Mouse (Mus musculus): ENCODE data around the gene Uqcrc2. TPM values are rescaled to one million over a fixed set of nuclear protein-coding genes. Genes with fewer than 3 reads are reported as not detected.
A peak's percentile ranks its signal among the peaks of the same experiment; 100 is the strongest.

Uqcrc2 gene
- 20.7 and 21.4 TPM in 2 replicates for polyA plus RNA-seq (2012; rRNA removed)

DNA sequence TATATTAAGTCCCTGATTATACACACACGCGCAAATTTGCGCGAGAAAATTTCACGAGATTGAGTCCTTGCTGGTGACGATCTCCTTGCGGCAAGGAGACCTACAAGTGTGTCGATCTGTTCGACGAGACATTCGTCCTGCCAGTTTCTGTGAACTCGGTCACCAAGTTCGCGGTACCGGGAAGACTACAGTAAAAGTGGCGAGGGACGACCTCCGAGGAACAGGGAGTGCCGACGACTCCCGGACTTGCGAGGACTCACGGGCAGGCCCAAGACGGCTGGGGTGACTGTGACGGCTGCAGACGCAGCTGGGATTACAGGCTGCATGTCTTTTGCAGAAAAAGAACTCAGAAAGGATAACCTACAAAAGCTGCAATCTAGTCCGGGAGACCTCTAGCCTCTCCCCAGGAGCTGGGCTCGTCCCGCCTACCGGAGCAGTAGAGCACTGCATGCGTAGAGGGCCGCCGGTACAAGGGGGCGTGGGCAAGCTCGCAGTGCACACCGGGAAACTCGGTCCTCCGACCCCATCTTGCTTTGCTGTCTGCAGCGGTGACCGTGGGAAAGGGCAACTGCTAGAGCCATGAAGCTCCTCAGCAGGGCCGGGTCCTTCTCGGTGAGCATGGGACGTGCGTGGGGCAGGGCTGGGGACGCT is at the start of gene Uqcrc2:
TSS of gene Uqcrc2 (plus strand) at position 466 of the 651 bp plus-strand sequence.
- Histone ChIP-seq H3K27ac (ENCODE audit: insufficient read depth, low read length) (peak within 1 kb of the TSS; percentile 79), H3K4me3 (ENCODE audit: extremely low read depth, insufficient read depth, insufficient read length) (peak within 1 kb of the TSS; percentile 88), H3K4me1 (ENCODE audit: control insufficient read depth, insufficient read depth, insufficient read length) (0 out of 2 replicates have a peak, but pooled peaks cover 2% of the 10 kb centered on the region), H3K27me3 (ENCODE audit: control insufficient read depth, insufficient read depth, low read length) (no peaks in the 10 kb centered on the region), H3K36me3 (ENCODE audit: control insufficient read depth, insufficient read depth, low read length) (peaks cover 11% of the 10 kb centered on the region)
- DNase-seq (ENCODE audit: low read depth in 1 of 2, low spot score in 2 of 2), result peak; percentile 70 to 82
- under 1% methylated on average over 45 of the region's 45 CpGs for WGBS
- TF ChIP-seq POLR2A (IDR thresholded peaks at IDR 0.05; ENCODE audit: low read depth, low read length) (peak; percentile 17; the same call in 1 of the 2 replicates), CTCF (IDR thresholded peaks at IDR 0.05; ENCODE audit: extremely low read depth, insufficient read depth, insufficient read length, insufficient replicate concordance) (peak; percentile 49; the same call in 1 of the 2 replicates)

DNA sequence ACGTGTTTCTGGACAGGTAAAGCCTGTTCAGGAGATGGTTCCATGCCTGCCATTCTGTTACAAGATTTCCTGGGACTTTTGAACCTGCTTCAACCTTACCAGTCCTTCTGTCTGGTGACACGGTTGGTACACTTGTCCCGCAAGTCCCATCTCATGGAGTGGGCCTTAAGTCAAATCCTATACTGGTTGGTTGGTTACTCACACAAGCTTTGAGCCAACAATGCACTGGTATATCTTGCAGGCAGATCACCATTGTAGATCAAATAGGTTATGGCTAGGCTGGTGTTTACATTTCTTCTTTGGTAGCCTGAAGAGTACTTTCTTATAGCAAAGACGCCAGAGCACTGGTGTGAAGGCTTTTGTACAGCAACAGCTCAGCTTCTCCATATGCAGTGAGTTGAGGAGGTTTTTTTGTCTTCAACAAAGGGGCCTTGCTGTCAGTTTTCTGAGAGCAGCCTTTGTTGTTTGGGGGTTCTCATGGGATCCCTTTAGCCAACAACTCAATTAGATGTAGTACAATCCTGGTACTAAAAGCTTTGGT is 37.7 kb upstream of the Uqcrc2 start:
- Histone ChIP-seq H3K27me3 (ENCODE audit: control insufficient read depth, insufficient read depth, low read length) (no peaks in the 10 kb centered on the region; the same call in 1 of the 2 replicates), H3K4me1 (ENCODE audit: control insufficient read depth, insufficient read depth, insufficient read length) (no peaks in the 10 kb centered on the region), H3K36me3 (ENCODE audit: control insufficient read depth, insufficient read depth, low read length) (no peaks in the 10 kb centered on the region), H3K4me3 (ENCODE audit: extremely low read depth, insufficient read depth, insufficient read length) (no peak overlapping the region), H3K27ac (ENCODE audit: insufficient read depth, low read length) (no peak overlapping the region)
- 89% methylated on average over 4 of the region's 4 CpGs for WGBS
- DNase-seq (ENCODE audit: low read depth in 1 of 2, low spot score in 2 of 2), result no peak
- no peak for TF ChIP-seq POLR2A (IDR thresholded peaks at IDR 0.05; ENCODE audit: low read depth, low read length)
- no peak for TF ChIP-seq CTCF (IDR thresholded peaks at IDR 0.05; ENCODE audit: extremely low read depth, insufficient read depth, insufficient read length, insufficient replicate concordance)

DNA sequence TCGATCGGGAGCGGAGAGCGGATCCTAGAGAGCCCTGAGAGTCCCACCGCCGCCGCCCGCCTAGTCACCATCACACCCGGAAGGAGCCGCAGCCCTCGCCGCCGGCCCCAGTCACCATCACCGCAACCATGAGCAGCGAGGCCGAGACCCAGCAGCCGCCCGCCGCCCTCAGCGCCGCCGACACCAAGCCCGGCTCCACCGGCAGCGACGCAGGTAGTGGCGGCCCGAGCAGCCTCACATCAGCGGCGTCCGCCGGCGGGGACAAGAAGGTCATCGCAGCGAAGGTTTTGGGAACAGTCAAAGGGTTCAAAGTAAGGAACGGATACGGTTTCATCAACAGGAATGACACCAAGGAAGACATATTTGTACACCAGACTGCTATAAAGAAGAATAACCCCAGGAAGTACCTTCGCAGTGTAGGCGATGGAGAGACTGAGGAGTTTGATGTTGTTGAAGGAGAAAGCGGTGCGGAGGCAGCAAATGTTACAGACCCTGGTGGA is 37.2 kb upstream of the Uqcrc2 start:
- WGBS, result 9% methylated on average over 41 of the region's 41 CpGs
- TF ChIP-seq POLR2A (IDR thresholded peaks at IDR 0.05; ENCODE audit: low read depth, low read length) (no peak), CTCF (IDR thresholded peaks at IDR 0.05; ENCODE audit: extremely low read depth, insufficient read depth, insufficient read length, insufficient replicate concordance) (no peak)
- DNase-seq (ENCODE audit: low read depth in 1 of 2, low spot score in 2 of 2), result no peak
- Histone ChIP-seq H3K27ac (ENCODE audit: insufficient read depth, low read length) (no peak overlapping the region), H3K4me1 (ENCODE audit: control insufficient read depth, insufficient read depth, insufficient read length) (no peaks in the 10 kb centered on the region), H3K36me3 (ENCODE audit: control insufficient read depth, insufficient read depth, low read length) (no peaks in the 10 kb centered on the region), H3K27me3 (ENCODE audit: control insufficient read depth, insufficient read depth, low read length) (no peaks in the 10 kb centered on the region; the same call in 1 of the 2 replicates), H3K4me3 (ENCODE audit: extremely low read depth, insufficient read depth, insufficient read length) (no peak overlapping the region)

DNA sequence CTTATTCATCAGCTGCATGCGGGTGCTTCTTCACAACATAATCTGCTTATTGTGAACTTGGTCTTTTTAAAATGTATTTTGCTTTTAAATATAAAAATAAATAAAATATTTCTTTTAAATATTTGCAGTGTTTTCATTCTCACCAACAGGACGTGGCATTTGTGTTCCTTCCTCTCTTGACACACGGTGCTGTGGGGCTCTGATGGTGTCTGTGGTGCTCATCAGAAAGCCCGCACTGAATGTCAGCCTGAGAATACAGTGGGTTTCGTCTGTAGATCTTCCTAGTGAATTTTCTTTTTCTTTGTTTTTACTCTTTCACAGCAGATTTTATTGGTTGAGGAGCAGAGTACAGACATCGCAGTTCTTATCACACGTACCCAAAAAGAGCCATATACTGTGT is 36.6 kb upstream of the Uqcrc2 start:
- Histone ChIP-seq H3K27me3 (ENCODE audit: control insufficient read depth, insufficient read depth, low read length) (no peaks in the 10 kb centered on the region; the same call in 1 of the 2 replicates), H3K27ac (ENCODE audit: insufficient read depth, low read length) (no peak overlapping the region), H3K4me3 (ENCODE audit: extremely low read depth, insufficient read depth, insufficient read length) (no peak overlapping the region), H3K36me3 (ENCODE audit: control insufficient read depth, insufficient read depth, low read length) (no peaks in the 10 kb centered on the region), H3K4me1 (ENCODE audit: control insufficient read depth, insufficient read depth, insufficient read length) (no peaks in the 10 kb centered on the region)
- no peak for TF ChIP-seq CTCF (IDR thresholded peaks at IDR 0.05; ENCODE audit: extremely low read depth, insufficient read depth, insufficient read length, insufficient replicate concordance)
- no peak for TF ChIP-seq POLR2A (IDR thresholded peaks at IDR 0.05; ENCODE audit: low read depth, low read length)
- 63% methylated on average over 7 of the region's 7 CpGs for WGBS
- DNase-seq (ENCODE audit: low read depth in 1 of 2, low spot score in 2 of 2), result no peak

GRCm38 (mm10) chr7:120620075-120620771 is 14.8 kb upstream of the Uqcrc2 start:
- no peak for DNase-seq (ENCODE audit: low read depth in 1 of 2, low spot score in 2 of 2)
- no peaks in the 10 kb centered on the region; the same call in 1 of the 2 replicates for H3K27me3 ChIP-seq (ENCODE audit: control insufficient read depth, insufficient read depth, low read length)

GRCm38 (mm10) chr7:120620841-120621240 is 14.1 kb upstream of the Uqcrc2 start:
- H3K27ac ChIP-seq (ENCODE audit: insufficient read depth, low read length), result no peak overlapping the region
- 88% methylated on average over 9 of the region's 9 CpGs for WGBS
- H3K27me3 ChIP-seq (ENCODE audit: control insufficient read depth, insufficient read depth, low read length), result no peaks in the 10 kb centered on the region; the same call in 1 of the 2 replicates
- TF ChIP-seq POLR2A (IDR thresholded peaks at IDR 0.05; ENCODE audit: low read depth, low read length) (no peak), CTCF (IDR thresholded peaks at IDR 0.05; ENCODE audit: extremely low read depth, insufficient read depth, insufficient read length, insufficient replicate concordance) (no peak)
- no peak overlapping the region for H3K4me3 ChIP-seq (ENCODE audit: extremely low read depth, insufficient read depth, insufficient read length)
- H3K36me3 ChIP-seq (ENCODE audit: control insufficient read depth, insufficient read depth, low read length), result no peaks in the 10 kb centered on the region
- DNase-seq (ENCODE audit: low read depth in 1 of 2, low spot score in 2 of 2), result no peak
- H3K4me1 ChIP-seq (ENCODE audit: control insufficient read depth, insufficient read depth, insufficient read length), result no peaks in the 10 kb centered on the region

More at GRCm38 (mm10) chr7:120620075-120620771, 14.8 kb upstream of the Uqcrc2 start:
- 83% methylated on average over 8 of the region's 8 CpGs for WGBS
- TF ChIP-seq CTCF (IDR thresholded peaks at IDR 0.05; ENCODE audit: extremely low read depth, insufficient read depth, insufficient read length, insufficient replicate concordance) (no peak), POLR2A (IDR thresholded peaks at IDR 0.05; ENCODE audit: low read depth, low read length) (no peak)
- Histone ChIP-seq H3K27ac (ENCODE audit: insufficient read depth, low read length) (no peak overlapping the region), H3K4me1 (ENCODE audit: control insufficient read depth, insufficient read depth, insufficient read length) (no peaks in the 10 kb centered on the region), H3K4me3 (ENCODE audit: extremely low read depth, insufficient read depth, insufficient read length) (no peak overlapping the region), H3K36me3 (ENCODE audit: control insufficient read depth, insufficient read depth, low read length) (no peaks in the 10 kb centered on the region)

Data from spleen, adult 2 months (tissue).